Mouse (Mus musculus) cortical plate, adult 2 months (tissue): ENCODE data around the gene Ccdc43.

Experiments
- CTCF ChIP-seq: fragments of 200-500 bp; IDR thresholded peaks from 2 replicates; pipeline ENCODE4 v1.5.1; 2011; ENCODE audit warnings: mild to moderate bottlenecking, control low read depth, low read length; ENCODE audit not compliant: insufficient read depth; ENCODE audit errors: extremely low read depth
- POLR2A ChIP-seq: fragments of 200-500 bp; IDR thresholded peaks from 2 replicates; pipeline ENCODE4 v1.6.1; 2011; ENCODE audit warnings: mild to moderate bottlenecking, low read length, control low read depth; ENCODE audit not compliant: insufficient read depth; ENCODE audit errors: extremely low read depth

DNA sequence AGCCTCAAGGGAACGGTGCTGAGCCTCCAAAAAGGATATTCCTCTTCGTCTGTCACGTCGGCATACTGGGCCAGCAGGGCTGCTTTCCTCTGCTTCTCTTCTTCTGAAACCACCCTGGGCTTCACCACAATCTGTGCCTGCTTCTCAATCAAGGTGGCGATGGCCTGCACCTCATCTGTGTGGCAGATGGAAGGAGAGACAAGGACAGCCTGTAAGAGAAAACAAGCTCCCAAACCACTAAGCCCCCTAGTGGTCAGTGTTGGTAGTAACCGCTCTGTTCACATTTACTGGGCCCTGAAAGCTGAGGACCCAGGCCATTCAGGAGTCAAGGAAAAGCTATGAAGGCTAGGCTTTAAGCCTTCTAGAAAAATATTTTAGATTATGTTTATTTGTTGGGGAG, 7.4 kb downstream of the Ccdc43 start:
- TF ChIP-seq POLR2A (no peak), CTCF (peak; percentile 72)
